Mouse (Mus musculus) midbrain, embryonic 11.5 days (tissue): ENCODE data around the gene Gba2. TPM values are rescaled to one million over a fixed set of nuclear protein-coding genes. Genes with fewer than 3 reads are reported as not detected.

Experiments used
- ATAC-seq: fragments of 200-750 bp; cut with Nextera tagmentation; 2 replicates; pipeline ENCODE4 v1.8.0; 2017; ENCODE audit warnings: moderate TSS enrichment, moderate library complexity; ENCODE audit not compliant: low FRiP score
- DNase-seq: peaks from one replicate; pipeline ENCODE4 v3.0.0; 2015; ENCODE audit warnings: low spot score; ENCODE audit errors: missing footprints
- H3K27ac ChIP-seq: fragments of 300-500 bp; sonication (generic); 2 replicates; pipeline ENCODE4 v1.5.1; 2014; ENCODE audit warnings: low read depth, low read length
- H3K27me3 ChIP-seq: fragments of 300-500 bp; sonication (generic); 2 replicates; pipeline ENCODE4 v1.6.1; 2014; ENCODE audit warnings: mild to moderate bottlenecking, low read length, moderate library complexity, mixed read lengths; ENCODE audit not compliant: control insufficient read depth, insufficient read depth
- H3K36me3 ChIP-seq: fragments of 300-500 bp; sonication (generic); 2 replicates; pipeline ENCODE4 v1.6.1; 2014; ENCODE audit warnings: mild to moderate bottlenecking, low read length, moderate library complexity, mixed read lengths; ENCODE audit not compliant: control insufficient read depth, insufficient read depth
- H3K4me1 ChIP-seq: fragments of 300-500 bp; sonication (generic); 2 replicates; pipeline ENCODE4 v1.6.1; 2014; ENCODE audit warnings: low read length; ENCODE audit not compliant: control insufficient read depth, insufficient read depth
- H3K4me2 ChIP-seq: fragments of 300-500 bp; sonication (generic); 2 replicates; pipeline ENCODE4 v1.6.1; 2014; ENCODE audit warnings: mild to moderate bottlenecking, moderate library complexity
- H3K4me3 ChIP-seq: fragments of 300-500 bp; sonication (generic); 2 replicates; pipeline ENCODE4 v1.5.1; 2014; ENCODE audit warnings: low read depth, low read length
- H3K9ac ChIP-seq: fragments of 300-500 bp; sonication (generic); 2 replicates; pipeline ENCODE4 v1.6.1; 2014; ENCODE audit warnings: low read length
- H3K9me3 ChIP-seq: fragments of 300-500 bp; sonication (generic); 2 replicates; pipeline ENCODE4 v1.6.1; 2016; ENCODE audit warnings: low read length; ENCODE audit not compliant: control insufficient read depth
- WGBS: fragments of 180-500 bp; shearing (Covaris S2); extraction: QIAGEN DNeasy Blood & Tissue Kit; methylation state at CpG from one replicate; pipeline ENCODE4 v1.1.7; 2014; 5-methylcytosine and 5-hydroxymethylcytosine counted together
- polyA plus RNA-seq: library from polyadenylated mRNA; unstranded; fragments of >200 nt; fragmentation: Nextera tagmentation; extraction: Ambion mirVana; gene quantifications from 2 replicates; pipeline ENCODE4 v1.2.1, GENCODE M21; 2014

Gene Gba2
- polyA plus RNA-seq, 1 experiment from 2014 or later: 26.1 TPM

DNA sequence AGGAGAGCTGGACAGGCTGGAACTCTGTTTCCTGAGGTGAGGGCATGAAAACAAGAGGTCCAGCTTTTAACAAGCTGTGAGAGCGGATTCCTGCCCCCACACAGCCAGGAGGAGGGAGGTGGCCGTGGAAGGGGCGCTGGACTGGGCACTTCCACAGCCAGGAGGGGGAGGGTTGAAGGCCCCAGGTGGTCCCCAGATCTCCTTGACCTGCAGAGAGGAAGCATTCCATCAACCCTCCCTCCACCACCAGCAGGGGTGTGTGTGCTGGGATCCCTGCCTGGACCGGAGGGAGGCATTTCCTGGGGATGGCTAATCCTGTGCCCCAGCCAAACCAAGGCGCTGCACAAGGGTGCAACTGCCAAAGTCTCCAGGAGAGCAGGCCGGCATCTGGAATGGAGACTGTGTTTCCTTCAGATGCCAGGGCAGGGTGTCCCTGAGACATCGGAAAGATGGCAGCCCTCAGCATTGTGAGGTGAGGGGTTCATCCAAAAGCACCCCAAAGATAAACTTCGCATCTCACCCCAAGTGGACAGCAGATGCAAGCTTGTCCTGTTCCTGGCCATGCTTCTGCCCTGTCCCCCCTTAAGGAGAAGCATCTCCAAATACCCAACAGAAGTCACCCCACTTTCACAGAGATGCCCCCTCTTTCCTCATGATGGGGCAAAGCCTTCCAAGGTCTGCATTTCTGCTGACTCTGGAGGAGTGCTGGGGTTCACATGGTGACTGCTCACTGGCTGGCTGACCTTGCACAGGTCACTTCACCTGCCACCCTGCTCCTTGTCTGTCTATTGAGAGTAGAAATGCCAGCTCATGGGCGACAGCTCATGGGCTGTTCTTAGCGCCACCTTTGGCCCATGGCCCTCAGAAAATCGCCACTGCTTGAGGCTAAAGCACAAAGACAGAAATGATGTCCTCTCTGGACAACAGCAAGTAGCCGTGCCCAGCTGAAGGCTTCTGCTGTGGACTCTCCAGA is 6.1 kb upstream of the Gba2 start, which contains the start of gene Msmp:
Gene Msmp, minus strand, starts transcription at position 51 of the 973 bp plus-strand sequence.
- Histone ChIP-seq H3K9me3 (no peaks in the 10 kb centered on the region), H3K9ac (no peak within 1 kb of the TSS), H3K4me2 (no peak within 1 kb of the TSS), H3K36me3 (peaks cover 7% of the 10 kb centered on the region), H3K4me3 (no peak within 1 kb of the TSS), H3K4me1 (peaks cover 2% of the 10 kb centered on the region), H3K27ac (no peak within 1 kb of the TSS), H3K27me3 (no peaks in the 10 kb centered on the region)
- no peak for ATAC-seq
- DNase-seq: no peak
- WGBS: 66% methylated on average over 12 of the region's 12 CpGs

DNA sequence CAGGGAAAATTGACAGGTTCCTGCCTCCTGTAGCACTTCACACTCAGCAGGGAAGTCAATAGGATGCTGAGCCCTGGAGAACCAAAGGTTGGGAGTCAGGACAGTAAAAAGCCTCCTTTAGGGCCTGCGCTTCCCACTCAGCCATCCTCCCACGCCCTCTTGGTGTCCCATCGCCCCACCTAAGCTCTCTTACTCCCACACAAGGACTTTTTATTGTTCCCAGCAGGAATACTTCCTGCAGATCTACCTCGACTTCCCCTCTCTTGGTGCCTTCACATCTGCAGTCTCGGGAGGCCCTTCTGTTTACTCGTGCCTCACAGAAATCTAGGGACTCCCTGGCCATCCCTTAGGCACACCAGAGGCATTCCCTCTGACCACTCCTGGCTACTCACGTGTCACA is 4.7 kb upstream of the Gba2 start:
- DNase-seq (no peak), ATAC-seq (no peak)
- no peak overlapping the region for H3K9ac ChIP-seq
- no peak overlapping the region for H3K4me3 ChIP-seq
- no peak overlapping the region for H3K27ac ChIP-seq
- peaks cover 7% of the 10 kb centered on the region for H3K4me1 ChIP-seq
- no peaks in the 10 kb centered on the region for H3K27me3 ChIP-seq
- no peak overlapping the region for H3K4me2 ChIP-seq
- no peaks in the 10 kb centered on the region for H3K9me3 ChIP-seq
- H3K36me3 ChIP-seq: peaks cover 7% of the 10 kb centered on the region
- WGBS: 85% methylated on average over 7 of the region's 7 CpGs

DNA sequence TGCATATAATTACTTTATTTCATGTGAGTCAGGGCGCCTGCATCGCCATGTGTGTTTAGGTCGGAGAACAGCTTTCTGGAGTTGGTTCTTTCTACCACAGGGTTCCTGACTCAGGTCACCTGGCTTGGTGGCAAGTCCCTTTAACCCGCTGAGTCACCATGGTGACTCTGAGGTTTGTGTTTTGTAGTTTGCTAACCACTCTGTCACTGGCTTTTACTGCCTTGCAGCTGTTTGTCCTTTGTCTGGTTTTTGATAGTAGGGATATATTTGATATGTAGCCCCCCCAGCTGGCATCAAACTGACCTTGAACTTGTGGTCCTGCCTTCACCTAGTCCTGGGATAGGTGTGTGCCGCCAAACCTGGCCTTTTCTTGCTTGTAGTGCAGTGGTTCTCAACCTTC is 3.6 kb upstream of the Gba2 start:
- Histone ChIP-seq H3K9ac (no peak overlapping the region), H3K4me2 (no peak overlapping the region), H3K4me3 (no peak overlapping the region), H3K36me3 (peaks cover 7% of the 10 kb centered on the region), H3K27me3 (no peaks in the 10 kb centered on the region), H3K27ac (no peak overlapping the region), H3K4me1 (peaks cover 16% of the 10 kb centered on the region), H3K9me3 (no peaks in the 10 kb centered on the region)
- DNase-seq: no peak
- 96% methylated on average over 5 of the region's 5 CpGs for WGBS
- ATAC-seq: no peak

DNA sequence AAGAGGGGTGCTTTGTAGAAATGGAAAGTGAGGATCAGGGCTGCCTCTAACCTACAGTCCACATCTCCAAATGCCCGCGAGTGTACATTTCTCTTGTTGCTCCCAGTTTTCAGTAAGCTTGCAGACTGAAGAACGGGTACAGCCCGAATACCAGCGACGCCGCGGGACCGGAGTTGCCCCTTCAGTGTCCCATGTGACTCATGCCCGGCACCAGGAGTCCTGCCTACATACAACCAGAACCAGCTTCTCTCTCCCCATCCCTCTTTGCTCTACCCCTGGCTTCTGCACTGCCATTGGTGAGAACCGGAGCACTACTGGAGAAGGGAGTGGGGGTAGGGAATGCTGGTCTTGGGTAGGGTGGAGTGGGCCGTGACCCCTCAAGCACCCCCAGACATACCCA is 2.7 kb upstream of the Gba2 start:
- peaks cover 7% of the 10 kb centered on the region for H3K36me3 ChIP-seq
- peaks cover 23% of the 10 kb centered on the region for H3K4me1 ChIP-seq
- DNase-seq (no peak), ATAC-seq (no peak)
- 97% methylated on average over 12 of the region's 12 CpGs for WGBS
- no peaks in the 10 kb centered on the region for H3K9me3 ChIP-seq
- H3K4me2 ChIP-seq: no peak overlapping the region
- no peak overlapping the region for H3K27ac ChIP-seq
- H3K9ac ChIP-seq: no peak overlapping the region
- no peak overlapping the region for H3K4me3 ChIP-seq
- no peaks in the 10 kb centered on the region for H3K27me3 ChIP-seq

DNA sequence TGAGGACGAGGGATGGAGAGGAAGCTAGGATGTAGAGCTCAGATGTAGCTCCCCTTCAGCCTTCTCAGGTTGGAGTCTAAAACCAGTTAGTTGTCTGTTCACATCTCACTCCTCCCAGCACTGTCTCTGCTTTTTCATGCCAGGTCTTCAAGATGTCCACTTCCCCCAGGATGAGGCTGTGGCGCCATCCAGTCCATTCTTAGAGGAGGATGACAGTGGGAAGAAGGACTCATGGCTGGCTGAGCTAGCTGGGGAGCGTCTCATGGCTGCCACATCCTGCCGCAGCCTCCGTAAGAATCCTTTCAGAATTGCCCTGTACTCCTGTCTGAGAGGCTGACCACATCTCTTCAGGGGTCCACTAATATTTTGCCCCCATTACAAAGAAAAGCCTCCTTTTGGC is 2.0 kb upstream of the Gba2 start:
- DNase-seq (no peak), ATAC-seq (no peak)
- no peak overlapping the region for H3K27ac ChIP-seq
- H3K4me3 ChIP-seq: no peak overlapping the region
- H3K4me2 ChIP-seq: no peak overlapping the region
- H3K4me1 ChIP-seq: peaks cover 25% of the 10 kb centered on the region
- H3K36me3 ChIP-seq: peaks cover 7% of the 10 kb centered on the region
- no peak overlapping the region for H3K9ac ChIP-seq
- H3K27me3 ChIP-seq: no peaks in the 10 kb centered on the region
- 99% methylated on average over 5 of the region's 5 CpGs for WGBS
- H3K9me3 ChIP-seq: no peaks in the 10 kb centered on the region

DNA sequence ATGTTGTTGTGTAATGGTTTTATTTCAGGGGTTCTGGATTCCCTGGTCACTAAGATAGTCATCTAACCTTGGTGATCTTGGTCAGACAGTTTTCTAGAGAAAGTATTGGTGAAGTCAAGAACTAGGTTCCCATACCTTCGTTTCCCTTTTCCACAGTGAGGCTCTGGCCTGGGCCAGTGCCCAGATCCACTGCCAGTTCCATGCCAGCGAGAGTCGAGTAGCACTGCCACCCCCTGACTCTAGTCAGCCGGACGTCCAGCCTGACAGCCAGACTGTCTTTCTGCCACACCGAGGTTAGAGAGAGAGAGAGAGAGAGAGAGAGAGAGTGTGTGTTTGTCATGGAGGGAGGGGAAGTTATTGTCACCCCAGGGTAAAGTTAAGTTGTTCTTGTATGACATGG is 1.1 kb upstream of the Gba2 start:
- 93% methylated on average over 6 of the region's 6 CpGs for WGBS
- peaks cover 31% of the 10 kb centered on the region for H3K4me1 ChIP-seq
- no peak overlapping the region for H3K27ac ChIP-seq
- peak overlapping the region; percentile 97 for H3K4me2 ChIP-seq
- H3K4me3 ChIP-seq: peak overlapping the region; percentile 86
- H3K36me3 ChIP-seq: peaks cover 7% of the 10 kb centered on the region
- H3K9ac ChIP-seq: peak overlapping the region; percentile 92
- no peak for DNase-seq
- no peak for ATAC-seq
- H3K27me3 ChIP-seq: no peaks in the 10 kb centered on the region
- H3K9me3 ChIP-seq: no peaks in the 10 kb centered on the region

DNA sequence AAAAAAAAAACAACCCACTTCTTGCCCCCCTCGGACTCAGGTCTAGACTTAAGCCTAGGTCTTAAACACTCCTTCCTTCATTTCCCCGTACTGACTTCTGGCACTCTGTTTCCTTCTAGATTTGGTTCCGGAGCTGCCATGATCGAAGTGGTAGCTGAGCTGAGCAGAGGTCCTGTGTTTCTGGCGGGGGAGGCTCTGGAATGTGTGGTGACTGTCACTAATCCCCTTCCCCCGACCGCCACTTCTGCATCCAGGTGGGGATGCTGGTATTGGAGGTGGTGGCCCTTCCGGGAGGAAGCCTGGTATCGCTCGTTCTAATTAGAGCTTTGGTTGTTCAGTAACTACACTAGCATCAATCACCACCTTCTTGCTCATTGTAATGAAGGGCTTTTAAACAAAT is 583 bp upstream of the Gba2 start:
- Histone ChIP-seq H3K36me3 (peaks cover 7% of the 10 kb centered on the region), H3K4me1 (peaks cover 31% of the 10 kb centered on the region), H3K4me3 (peak overlapping the region; percentile 86), H3K9ac (peak overlapping the region; percentile 92), H3K9me3 (no peaks in the 10 kb centered on the region), H3K27me3 (no peaks in the 10 kb centered on the region), H3K4me2 (peak overlapping the region; percentile 97), H3K27ac (no peak overlapping the region; the same call in 1 of the 2 replicates)
- no peak for ATAC-seq
- DNase-seq: peak; percentile 81
- 13% methylated on average over 10 of the region's 10 CpGs for WGBS

DNA sequence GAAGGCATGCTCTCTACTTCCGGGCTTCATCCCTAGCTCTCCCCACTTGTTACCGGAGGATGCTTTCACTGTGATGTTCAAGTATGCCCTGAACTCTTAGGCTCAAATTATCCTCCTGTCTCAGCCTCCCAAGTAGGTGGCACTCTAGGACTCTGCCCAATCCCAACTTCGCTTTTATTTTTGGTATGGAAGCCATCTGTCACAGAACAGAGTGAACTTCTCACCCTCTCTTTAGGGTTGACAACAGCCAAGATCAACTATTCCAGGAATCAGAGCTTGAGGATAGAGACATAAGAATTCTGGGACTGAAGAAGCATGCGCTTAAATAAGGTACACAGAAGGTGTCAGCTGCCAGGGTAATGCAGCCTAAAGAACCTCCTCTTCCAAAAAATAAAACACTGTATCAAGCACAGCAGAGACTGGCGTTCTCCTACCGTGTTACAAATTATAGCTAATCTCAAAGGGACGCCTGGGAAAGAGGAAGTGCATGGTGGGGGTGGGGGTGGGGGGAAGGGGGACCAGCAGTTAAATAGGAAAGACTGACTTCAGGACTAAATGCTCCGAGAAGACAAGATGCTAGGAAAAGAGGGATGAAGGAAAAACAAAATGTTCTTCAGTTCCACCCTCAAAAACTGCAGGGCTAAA is 1.3 kb downstream of the Gba2 start:
- H3K36me3 ChIP-seq: peaks cover 5% of the 10 kb centered on the region
- DNase-seq (peak; percentile 78), ATAC-seq (no peak)
- 61% methylated on average over 8 of the region's 8 CpGs for WGBS
- H3K27me3 ChIP-seq: no peaks in the 10 kb centered on the region
- peak overlapping the region; percentile 97 for H3K4me2 ChIP-seq
- H3K9ac ChIP-seq: peak overlapping the region; percentile 92
- H3K4me3 ChIP-seq: peak overlapping the region; percentile 86
- H3K4me1 ChIP-seq: peaks cover 31% of the 10 kb centered on the region
- no peak overlapping the region for H3K27ac ChIP-seq
- no peaks in the 10 kb centered on the region for H3K9me3 ChIP-seq

DNA sequence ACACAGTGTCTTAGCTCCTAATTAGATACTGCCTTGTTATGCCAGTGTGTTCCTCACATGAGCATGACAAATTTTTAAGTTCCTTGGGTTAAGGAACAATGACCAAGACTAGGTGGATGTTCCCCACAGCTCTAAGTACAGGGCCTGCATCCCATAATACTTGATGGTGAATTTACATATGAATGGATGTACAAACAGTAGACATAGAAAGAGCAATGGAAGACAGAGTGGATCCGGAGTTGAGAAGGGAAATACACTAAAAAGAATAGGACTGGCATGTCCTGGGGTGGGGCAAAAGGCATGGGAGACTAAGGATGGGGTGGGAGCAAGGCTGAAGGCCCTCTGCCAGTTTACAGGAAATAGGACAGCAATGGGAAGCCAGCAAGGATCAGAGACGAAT is 3.3 kb downstream of the Gba2 start:
- Histone ChIP-seq H3K4me1 (peaks cover 31% of the 10 kb centered on the region), H3K4me2 (peak overlapping the region; percentile 6; the same call in 1 of the 2 replicates), H3K27me3 (no peaks in the 10 kb centered on the region), H3K9ac (no peak overlapping the region), H3K4me3 (no peak overlapping the region), H3K27ac (no peak overlapping the region), H3K36me3 (peaks cover 10% of the 10 kb centered on the region), H3K9me3 (no peaks in the 10 kb centered on the region)
- ATAC-seq (no peak), DNase-seq (no peak)
- WGBS: 78% methylated on average over 2 of the region's 2 CpGs
